Mouse (Mus musculus): ENCODE data around the gene Hoxd11. TPM values are rescaled to one million over a fixed set of nuclear protein-coding genes. Genes with fewer than 3 reads are reported as not detected.
A peak's percentile ranks its signal among the peaks of the same experiment; 100 is the strongest.

The Hoxd11 gene
- polyA plus RNA-seq, 2 experiments = 21.4 to 40.0 TPM

DNA sequence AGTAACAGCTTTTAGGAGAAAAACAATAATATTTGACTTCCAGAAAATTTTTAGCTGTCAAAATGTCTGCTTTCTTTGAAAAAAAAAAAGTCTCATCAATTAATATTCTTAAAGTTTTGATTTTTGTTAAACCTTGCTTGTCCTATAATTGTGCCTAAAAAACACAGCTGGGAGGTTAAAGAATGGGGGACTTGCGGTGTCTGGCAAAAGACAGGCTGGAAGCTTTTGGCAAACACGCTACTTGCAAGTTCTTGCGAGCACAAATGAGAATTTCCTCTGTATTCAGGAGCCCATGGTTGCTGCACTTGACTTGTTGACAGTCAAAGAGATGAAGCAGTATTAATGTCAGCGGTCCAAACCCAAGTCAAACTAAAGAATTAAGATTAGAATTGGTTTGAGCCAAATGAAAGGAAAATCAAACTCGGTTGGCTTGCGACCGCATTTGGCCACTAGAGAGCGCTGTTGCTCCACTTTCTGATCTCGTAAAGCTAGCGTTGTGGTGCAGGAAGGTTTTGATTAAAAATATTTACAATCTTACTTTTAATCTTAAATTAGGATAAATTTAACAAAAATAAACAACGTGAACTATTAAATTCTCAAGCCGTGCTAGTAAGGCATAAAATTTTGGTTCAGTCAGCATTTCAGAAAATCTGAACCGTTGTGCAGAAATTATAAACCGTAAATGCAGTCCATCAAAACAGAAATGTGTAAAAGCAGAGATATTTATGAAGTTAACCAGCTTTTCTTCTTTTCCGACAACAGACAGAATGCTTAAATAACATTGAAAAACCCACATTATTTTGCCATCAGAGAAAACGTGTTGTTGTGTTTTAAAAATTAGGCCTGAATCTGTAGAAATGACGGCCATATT lies 22.8 kb downstream of the Hoxd11 start:
- Histone ChIP-seq H3K36me3 (ENCODE audit: control insufficient read depth, insufficient read depth, low read length) (no peaks in the 10 kb centered on the region), H3K4me2 (replicated peaks; ENCODE audit: low read depth, low read length, severe bottlenecking) (peak overlapping the region; percentile 34; the same call in 1 of the 2 replicates), H3K27me3 (ENCODE audit: control insufficient read depth, insufficient read depth, low read length) (peaks cover 68% of the 10 kb centered on the region), H3K4me1 (ENCODE audit: control insufficient read depth, insufficient read depth, low read length) (peaks cover 15% of the 10 kb centered on the region), H3K9me3 (ENCODE audit: control insufficient read depth, low read length) (no peaks in the 10 kb centered on the region), H3K27ac (replicated peaks; ENCODE audit: low read depth, low read length) (no peak overlapping the region), H3K9ac (ENCODE audit: low read depth, low read length, severe bottlenecking) (no peak overlapping the region), H3K4me3 (replicated peaks; ENCODE audit: low read length) (no peak overlapping the region)
- WGBS = 11% methylated on average over 17 of the region's 17 CpGs
- DNase-seq (ENCODE audit: low spot score) (peak; percentile 82), ATAC-seq (ENCODE audit: low FRiP score, low read depth) (no peak)
- no peak for TF ChIP-seq POLR2A (IDR thresholded peaks at IDR 0.05; ENCODE audit: borderline replicate concordance, extremely low read depth, insufficient read depth, insufficient read length)

DNA sequence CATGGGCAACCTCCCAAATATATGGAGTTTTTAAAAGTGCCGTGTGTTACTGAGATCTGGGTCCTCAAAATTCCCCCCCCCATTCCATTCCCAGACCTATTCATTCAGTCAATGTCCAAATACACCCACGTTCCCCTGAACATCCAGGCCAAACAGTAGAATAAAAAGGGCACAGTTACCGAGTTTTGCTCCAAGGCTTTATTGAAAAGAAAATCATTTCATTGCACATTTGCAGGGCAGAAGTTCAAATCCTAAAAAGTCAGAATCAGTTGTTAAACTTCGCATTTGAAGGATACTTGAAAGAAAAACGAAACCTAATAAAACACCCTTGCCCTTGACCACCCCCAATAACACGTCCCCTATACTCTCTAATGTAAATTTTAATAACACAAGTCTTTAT lies 23.5 kb downstream of the Hoxd11 start:
- H3K27me3 ChIP-seq (ENCODE audit: control insufficient read depth, insufficient read depth, low read length) = peaks cover 75% of the 10 kb centered on the region
- H3K4me3 ChIP-seq (replicated peaks; ENCODE audit: low read length) = no peak overlapping the region
- H3K4me2 ChIP-seq (replicated peaks; ENCODE audit: low read depth, low read length, severe bottlenecking) = no peak overlapping the region
- no peak overlapping the region for H3K9ac ChIP-seq (ENCODE audit: low read depth, low read length, severe bottlenecking)
- no peak overlapping the region for H3K27ac ChIP-seq (replicated peaks; ENCODE audit: low read depth, low read length)
- H3K36me3 ChIP-seq (ENCODE audit: control insufficient read depth, insufficient read depth, low read length) = no peaks in the 10 kb centered on the region
- WGBS = 18% methylated on average over 6 of the region's 6 CpGs
- ATAC-seq (ENCODE audit: low FRiP score, low read depth) (no peak), DNase-seq (ENCODE audit: low spot score) (no peak)
- H3K9me3 ChIP-seq (ENCODE audit: control insufficient read depth, low read length) = no peaks in the 10 kb centered on the region
- H3K4me1 ChIP-seq (ENCODE audit: control insufficient read depth, insufficient read depth, low read length) = peaks cover 15% of the 10 kb centered on the region
- TF ChIP-seq POLR2A (IDR thresholded peaks at IDR 0.05; ENCODE audit: borderline replicate concordance, extremely low read depth, insufficient read depth, insufficient read length) = no peak

DNA sequence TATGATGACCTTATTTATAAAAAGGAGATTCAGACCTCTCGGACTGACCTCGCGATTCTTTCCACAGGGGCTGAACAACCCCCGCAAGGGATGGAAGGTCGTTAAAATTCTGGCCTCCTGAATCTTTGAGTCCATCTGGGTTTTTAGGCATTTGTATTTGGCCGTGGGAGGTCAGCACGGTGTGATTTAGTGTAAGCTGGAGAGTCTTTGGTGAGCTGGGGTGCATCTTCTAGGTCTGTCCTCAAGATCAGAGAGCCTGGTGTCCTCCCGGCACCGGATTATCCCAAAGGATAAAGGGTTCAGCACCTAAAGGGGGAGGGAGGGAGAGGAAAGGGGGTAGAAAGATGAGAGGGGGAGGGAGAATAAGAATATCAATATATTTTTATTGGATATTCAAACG lies 24.0 kb downstream of the Hoxd11 start:
- whole genome bisulfite sequencing = 11% methylated on average over 10 of the region's 10 CpGs

GRCm38 (mm10) chr2:74703720-74704392 lies 24.5 kb downstream of the Hoxd11 start:
- Histone ChIP-seq H3K27me3 (ENCODE audit: control insufficient read depth, insufficient read depth, low read length) (peaks cover 84% of the 10 kb centered on the region), H3K4me3 (replicated peaks; ENCODE audit: low read length) (peak overlapping the region; percentile 53), H3K9ac (ENCODE audit: low read depth, low read length, severe bottlenecking) (no peak overlapping the region), H3K4me1 (ENCODE audit: control insufficient read depth, insufficient read depth, low read length) (peaks cover 9% of the 10 kb centered on the region), H3K4me2 (replicated peaks; ENCODE audit: low read depth, low read length, severe bottlenecking) (peak overlapping the region; percentile 78), H3K36me3 (ENCODE audit: control insufficient read depth, insufficient read depth, low read length) (no peaks in the 10 kb centered on the region), H3K27ac (replicated peaks; ENCODE audit: low read depth, low read length) (no peak overlapping the region), H3K9me3 (ENCODE audit: control insufficient read depth, low read length) (no peaks in the 10 kb centered on the region)
- no peak for TF ChIP-seq POLR2A (IDR thresholded peaks at IDR 0.05; ENCODE audit: borderline replicate concordance, extremely low read depth, insufficient read depth, insufficient read length)
- DNase-seq (ENCODE audit: low spot score) = no peak
- no peak for ATAC-seq (ENCODE audit: low FRiP score, low read depth)
- 5% methylated on average over 26 of the region's 26 CpGs for WGBS

More for the DNA sequence above, 24.0 kb downstream of the Hoxd11 start:
- Histone ChIP-seq H3K9ac (ENCODE audit: low read depth, low read length, severe bottlenecking) (no peak overlapping the region), H3K4me1 (ENCODE audit: control insufficient read depth, insufficient read depth, low read length) (peaks cover 12% of the 10 kb centered on the region), H3K27me3 (ENCODE audit: control insufficient read depth, insufficient read depth, low read length) (peaks cover 79% of the 10 kb centered on the region), H3K9me3 (ENCODE audit: control insufficient read depth, low read length) (no peaks in the 10 kb centered on the region), H3K27ac (replicated peaks; ENCODE audit: low read depth, low read length) (no peak overlapping the region), H3K4me2 (replicated peaks; ENCODE audit: low read depth, low read length, severe bottlenecking) (no peak overlapping the region), H3K36me3 (ENCODE audit: control insufficient read depth, insufficient read depth, low read length) (no peaks in the 10 kb centered on the region), H3K4me3 (replicated peaks; ENCODE audit: low read length) (no peak overlapping the region)
- TF ChIP-seq POLR2A (IDR thresholded peaks at IDR 0.05; ENCODE audit: borderline replicate concordance, extremely low read depth, insufficient read depth, insufficient read length) = no peak
- DNase-seq (ENCODE audit: low spot score) = no peak
- ATAC-seq (ENCODE audit: low FRiP score, low read depth) = no peak

GRCm38 (mm10) chr2:74704393-74704998 lies 25.1 kb downstream of the Hoxd11 start, which contains the start of gene Hoxd8:
Gene Hoxd8, plus strand, starts transcription at chr2:74704615.
- Histone ChIP-seq H3K27me3 (ENCODE audit: control insufficient read depth, insufficient read depth, low read length) (peaks cover 85% of the 10 kb centered on the region), H3K36me3 (ENCODE audit: control insufficient read depth, insufficient read depth, low read length) (no peaks in the 10 kb centered on the region), H3K27ac (replicated peaks; ENCODE audit: low read depth, low read length) (peak within 1 kb of the TSS; percentile 83), H3K4me3 (replicated peaks; ENCODE audit: low read length) (peak within 1 kb of the TSS; percentile 53), H3K4me2 (replicated peaks; ENCODE audit: low read depth, low read length, severe bottlenecking) (peak within 1 kb of the TSS; percentile 78), H3K4me1 (ENCODE audit: control insufficient read depth, insufficient read depth, low read length) (peaks cover 5% of the 10 kb centered on the region), H3K9me3 (ENCODE audit: control insufficient read depth, low read length) (no peaks in the 10 kb centered on the region), H3K9ac (ENCODE audit: low read depth, low read length, severe bottlenecking) (peak within 1 kb of the TSS; percentile 73)
- no peak for TF ChIP-seq POLR2A (IDR thresholded peaks at IDR 0.05; ENCODE audit: borderline replicate concordance, extremely low read depth, insufficient read depth, insufficient read length)
- DNase-seq (ENCODE audit: low spot score) (no peak), ATAC-seq (ENCODE audit: low FRiP score, low read depth) (peak; percentile 15; the same call in 1 of the 2 replicates)
- WGBS = 2% methylated on average over 22 of the region's 52 CpGs
